Mouse (Mus musculus): ENCODE measurements at regions not wholly inside any gene's neighbourhood (a gene's known extent, or its start where the extent isn't known, plus 50 kb on each side); places are given as distances from the start of the nearest gene placed in this dataset.
A peak's percentile ranks its signal among the peaks of the same experiment; 100 is the strongest.
"Not testable (repeated sequence)": the region's sequence is repeated elsewhere in the genome, so short reads cannot be mapped to it uniquely, and the experiment has no call there.

- peak; percentile 71 for DNase-seq
These were observed 174.6 kb downstream of the Eepd1 start for GRCm38 (mm10) chr9:25655767-25656513.

DNA sequence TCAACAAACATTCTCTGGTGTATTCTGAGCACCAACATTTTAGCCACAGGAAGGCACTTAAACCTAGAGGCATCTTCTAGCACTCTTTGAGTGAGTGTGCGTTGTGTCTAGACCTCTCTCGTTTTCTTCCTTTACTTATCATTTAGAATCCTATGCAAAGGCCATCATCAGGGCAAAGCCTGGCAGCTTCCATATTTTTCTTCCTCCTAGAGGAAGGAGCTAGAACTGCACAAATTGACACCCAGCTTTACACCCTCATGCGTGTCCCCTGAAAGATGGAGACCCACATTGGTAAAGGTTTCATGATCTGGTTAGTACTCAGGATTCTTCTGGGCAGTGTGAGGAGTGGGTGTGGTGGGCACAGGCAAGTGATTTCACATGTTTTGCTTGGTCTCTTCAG lies 175.2 kb downstream of the Eepd1 start:
- DNase-seq = no peak

- DNase-seq = no peak
These were observed 202.4 kb downstream of the Eepd1 start for GRCm38 (mm10) chr9:25683635-25684333.

DNA sequence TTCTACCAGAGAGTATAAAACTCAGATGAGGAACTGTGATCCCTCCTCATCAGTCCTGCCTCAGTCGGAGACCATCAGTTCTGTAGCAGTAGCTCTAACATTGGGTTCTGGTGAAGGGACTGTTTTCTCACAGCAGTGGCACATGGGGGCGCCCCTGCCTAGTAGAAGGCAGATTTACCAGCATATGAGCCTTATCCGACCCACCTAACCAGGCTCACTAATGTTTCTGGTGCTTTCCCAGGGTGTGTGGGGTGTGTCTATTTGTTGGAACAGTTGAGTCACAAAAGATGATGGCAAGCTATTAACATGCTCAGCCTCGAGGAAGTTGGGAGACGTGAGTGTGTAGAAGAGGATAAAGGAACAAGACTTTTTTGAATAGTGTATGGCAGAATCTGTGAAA lies 212.3 kb downstream of the Eepd1 start:
- DNase-seq = peak; percentile 56

DNA sequence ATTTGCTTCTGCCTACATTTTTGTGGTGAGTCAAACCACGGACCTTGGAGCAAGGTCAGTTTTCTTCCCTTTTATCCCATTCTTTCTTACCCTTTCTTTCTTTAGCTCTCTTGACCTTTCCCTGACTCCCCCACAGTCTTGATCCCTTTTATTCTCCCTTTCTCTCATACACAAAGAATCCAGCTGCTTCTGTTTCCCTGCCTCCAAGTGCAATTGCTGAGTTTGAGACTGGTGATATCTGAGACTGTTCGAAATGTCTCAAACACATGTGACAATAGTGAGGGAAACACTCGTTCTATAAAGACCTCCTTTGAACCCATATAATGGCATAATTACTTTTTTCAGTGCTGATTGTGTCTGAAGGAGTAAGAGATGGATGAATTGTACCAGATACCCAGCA lies 213.7 kb downstream of the Eepd1 start:
- DNase-seq = peak; percentile 46

DNA sequence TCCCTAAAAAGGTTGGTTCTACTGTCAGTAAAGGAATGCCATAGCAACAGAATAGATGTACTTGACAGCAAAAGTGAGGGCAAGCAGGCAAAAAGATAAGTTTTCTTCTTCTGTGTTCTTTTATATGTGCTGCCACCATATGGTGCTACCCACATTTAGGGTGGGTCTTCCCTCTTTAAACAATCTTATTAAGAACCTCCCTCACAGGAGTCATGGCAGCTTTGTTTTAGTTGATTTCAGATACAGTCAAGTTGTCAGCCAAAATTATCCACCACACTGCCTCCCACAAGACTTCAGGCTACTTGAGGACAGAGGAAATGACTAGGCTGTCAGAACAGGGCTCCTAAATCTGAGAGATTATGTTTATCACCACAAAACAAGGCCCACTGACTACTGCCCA lies 232.3 kb downstream of the Eepd1 start:
- no peak for DNase-seq

DNA sequence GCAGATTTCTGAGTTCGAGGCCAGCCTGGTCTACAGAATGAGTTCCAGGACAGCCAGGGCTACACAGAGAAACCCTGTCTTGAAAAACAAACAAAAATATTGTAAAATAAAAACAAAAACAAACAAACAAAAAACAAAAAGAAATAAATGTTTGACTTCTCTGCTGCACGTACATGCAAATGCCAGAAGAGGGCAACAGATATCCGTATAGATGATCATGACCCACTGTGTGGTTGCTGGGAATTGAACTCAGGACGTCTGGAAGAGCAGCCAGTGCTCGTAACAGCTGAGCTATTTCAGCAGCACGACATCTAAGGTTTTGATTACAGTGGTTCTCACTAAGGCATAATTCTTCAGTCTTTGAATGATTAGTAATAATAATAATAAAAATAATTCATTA lies 262.8 kb downstream of the Eepd1 start:
- DNase-seq = no peak

- no peak for DNase-seq
These were observed 269.8 kb downstream of the Eepd1 start for GRCm38 (mm10) chr9:25751138-25751537.

GRCm38 (mm10) chr9:25773899-25774298 lies 292.6 kb downstream of the Eepd1 start:
- DNase-seq = no peak

- DNase-seq = no peak
These were observed 301.3 kb downstream of the Eepd1 start for GRCm38 (mm10) chr9:25782631-25783030.

GRCm38 (mm10) chr9:25795142-25795910 lies 314.0 kb downstream of the Eepd1 start:
- DNase-seq = no peak

GRCm38 (mm10) chr9:25809562-25809961 lies 328.2 kb downstream of the Eepd1 start:
- DNase-seq = no peak

- DNase-seq = no peak
These were observed 351.9 kb downstream of the Eepd1 start for GRCm38 (mm10) chr9:25833295-25833694.

DNA sequence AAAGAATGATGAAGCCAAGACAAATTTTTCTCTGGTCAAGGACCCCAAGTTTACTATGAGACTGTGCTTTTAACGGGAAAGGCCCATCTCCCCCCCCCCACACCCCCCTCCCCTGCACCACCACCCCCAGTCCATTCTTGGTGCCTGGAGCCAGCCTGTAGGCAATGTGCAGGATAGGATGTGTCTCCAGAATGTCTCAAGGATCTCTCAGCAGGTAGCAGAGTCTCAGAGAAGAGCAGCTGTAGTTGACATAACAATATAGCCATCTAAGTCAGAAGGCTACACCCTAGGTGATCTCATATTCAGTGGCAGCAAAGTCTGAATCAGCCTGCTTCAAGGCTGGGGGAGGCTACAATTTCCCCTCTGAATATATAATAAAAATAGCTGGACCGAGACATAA lies 368.6 kb downstream of the Eepd1 start:
- DNase-seq = not testable (repeated sequence)

- DNase-seq = not testable (repeated sequence)
These were observed 369.3 kb downstream of the Eepd1 start for GRCm38 (mm10) chr9:25850608-25851007.

GRCm38 (mm10) chr9:25854545-25854944 lies 373.2 kb downstream of the Eepd1 start:
- no peak for DNase-seq

DNA sequence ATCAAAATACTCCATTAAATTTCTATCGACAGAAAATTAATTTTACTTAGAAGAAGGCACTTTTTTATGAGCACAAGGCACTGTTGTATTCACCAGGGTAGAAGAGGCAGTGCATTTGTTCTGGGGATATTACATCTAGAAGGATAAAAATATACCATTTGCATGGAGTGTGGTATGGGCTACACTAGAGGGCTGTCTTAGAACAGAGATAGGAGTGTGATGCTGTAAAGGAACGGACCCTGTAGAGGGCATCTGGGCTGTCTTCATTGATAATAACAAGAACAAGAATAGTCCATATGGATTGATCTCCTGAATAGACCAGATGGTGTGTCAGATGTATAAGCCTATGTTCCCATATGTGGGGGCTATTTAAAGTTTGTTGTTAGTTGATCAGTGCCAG lies 388.9 kb downstream of the Eepd1 start:
- DNase-seq = no peak

DNA sequence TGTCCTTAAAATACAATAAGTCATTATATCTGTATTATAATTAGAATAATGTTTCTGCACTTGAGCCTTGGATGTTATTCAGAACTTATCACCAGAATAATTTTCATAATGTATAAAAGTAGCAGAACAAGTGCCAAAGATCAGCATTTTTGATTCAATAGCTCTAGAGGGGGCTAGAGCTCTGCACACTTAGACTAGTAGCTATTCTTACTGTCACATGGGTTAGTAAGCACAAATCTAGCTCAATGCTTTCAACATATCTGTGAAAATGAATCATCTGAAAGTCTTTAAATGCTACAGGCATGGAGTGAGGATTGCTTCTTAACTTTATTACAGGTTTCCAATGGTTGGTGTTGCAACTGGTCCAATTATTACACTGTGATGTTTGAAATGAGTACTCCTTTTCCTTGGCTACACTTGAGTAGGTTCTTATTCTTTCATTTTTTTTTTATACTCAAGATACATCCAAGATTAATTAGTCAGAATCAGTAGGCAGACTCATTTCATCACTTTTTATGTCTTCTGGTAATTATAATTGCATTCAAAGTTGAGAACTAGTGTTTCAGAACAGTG lies 415.1 kb downstream of the Eepd1 start:
- no peak for DNase-seq
